Mouse (Mus musculus) testis, adult 2 months (tissue): ENCODE data around the gene Slc24a3.

ENCODE experiments used
- CTCF ChIP-seq: fragments of 200-500 bp; IDR thresholded peaks from 2 replicates; pipeline ENCODE4 v1.5.1; 2012; ENCODE audit warnings: low read depth, mild to moderate bottlenecking, inconsistent platforms, low read length, moderate library complexity; ENCODE audit not compliant: control insufficient read depth, insufficient read depth, insufficient replicate concordance
- POLR2A ChIP-seq: fragments of 200-500 bp; IDR thresholded peaks from 2 replicates; pipeline ENCODE4 v1.6.1; 2012; ENCODE audit warnings: low read depth, mild to moderate bottlenecking, inconsistent platforms, low read length, moderate library complexity; ENCODE audit not compliant: control insufficient read depth

- TF ChIP-seq CTCF (no peak), POLR2A (no peak)
Observed at GRCm38 (mm10) chr2:145420967-145421888, 253.7 kb downstream of the Slc24a3 start.
